Mouse (Mus musculus) right cerebral cortex, adult 18-20 months (tissue): ENCODE data around the gene Polr1a.

Source experiments
- DNase-seq: peaks from one replicate; pipeline ENCODE4 v3.0.0; 2022; ENCODE audit warnings: mixed read lengths

The Polr1a gene

GRCm38 (mm10) chr6:72001220-72001777, 92.4 kb downstream of the Polr1a start:
- DNase-seq, result no peak

GRCm38 (mm10) chr6:72007411-72008212, 98.8 kb downstream of the Polr1a start:
- DNase-seq, result no peak

- no peak for DNase-seq
Measured at GRCm38 (mm10) chr6:72008213-72008655, 99.4 kb downstream of the Polr1a start.

GRCm38 (mm10) chr6:72009454-72009853, 100.6 kb downstream of the Polr1a start:
- no peak for DNase-seq

- DNase-seq, result peak; percentile 38
Measured at GRCm38 (mm10) chr6:72014033-72014432, 105.2 kb downstream of the Polr1a start.

GRCm38 (mm10) chr6:72018052-72018451, 109.2 kb downstream of the Polr1a start:
- no peak for DNase-seq

- DNase-seq, result no peak
Measured at GRCm38 (mm10) chr6:72025497-72025896, 116.6 kb downstream of the Polr1a start.

GRCm38 (mm10) chr6:72028079-72028478, 119.2 kb downstream of the Polr1a start:
- no peak for DNase-seq

GRCm38 (mm10) chr6:72029674-72030073, 120.8 kb downstream of the Polr1a start:
- no peak for DNase-seq
